Mouse (Mus musculus): ENCODE measurements around the gene Ank3. TPM values are rescaled to one million over a fixed set of nuclear protein-coding genes. Genes with fewer than 3 reads are reported as not detected.

The Ank3 gene
- total and polyA plus RNA-seq, 2 experiments from 2014 or later: 60.1 to 239 TPM

GRCm38 (mm10) chr10:69821245-69821644 is 422.7 kb downstream of the Ank3 start:
- Histone ChIP-seq H3K27ac (no peak overlapping the region), H3K9me3 (ENCODE audit: low read length) (no peaks in the 10 kb centered on the region), H3K4me3 (ENCODE audit: low read length) (no peak overlapping the region), H3K4me2 (ENCODE audit: low read depth, low read length) (no peak overlapping the region), H3K27me3 (ENCODE audit: insufficient read depth, low read length) (no peaks in the 10 kb centered on the region), H3K4me1 (ENCODE audit: insufficient read depth, low read length) (no peaks in the 10 kb centered on the region), H3K36me3 (ENCODE audit: insufficient read depth, low read length) (peaks cover 8% of the 10 kb centered on the region; the same call in 1 of the 2 replicates), H3K9ac (replicated peaks; ENCODE audit: low read length) (no peak overlapping the region)
- DNase-seq (ENCODE audit: low spot score) (no peak), ATAC-seq (no peak)
- 92% methylated on average over 7 of the region's 7 CpGs for WGBS
- no peak for TF ChIP-seq CTCF (IDR thresholded peaks at IDR 0.05; ENCODE audit: low read depth)

GRCm38 (mm10) chr10:69828770-69829169 is 430.2 kb downstream of the Ank3 start:
- H3K4me3 ChIP-seq (ENCODE audit: low read length): no peak overlapping the region
- 91% methylated on average over 2 of the region's 2 CpGs for WGBS
- DNase-seq (ENCODE audit: low spot score): no peak
- H3K9me3 ChIP-seq (ENCODE audit: low read length): no peaks in the 10 kb centered on the region
- no peak for ATAC-seq
- no peaks in the 10 kb centered on the region for H3K27me3 ChIP-seq (ENCODE audit: insufficient read depth, low read length)
- no peak overlapping the region for H3K9ac ChIP-seq (replicated peaks; ENCODE audit: low read length)
- no peak overlapping the region for H3K4me2 ChIP-seq (ENCODE audit: low read depth, low read length)
- no peaks in the 10 kb centered on the region for H3K4me1 ChIP-seq (ENCODE audit: insufficient read depth, low read length)
- TF ChIP-seq CTCF (IDR thresholded peaks at IDR 0.05; ENCODE audit: low read depth): no peak
- H3K36me3 ChIP-seq (ENCODE audit: insufficient read depth, low read length): peaks cover 2% of the 10 kb centered on the region; the same call in 1 of the 2 replicates
- no peak overlapping the region for H3K27ac ChIP-seq

GRCm38 (mm10) chr10:69829236-69829635 is 430.7 kb downstream of the Ank3 start:
- H3K36me3 ChIP-seq (ENCODE audit: insufficient read depth, low read length): no peaks in the 10 kb centered on the region; the same call in 1 of the 2 replicates
- WGBS: 86% methylated on average over 3 of the region's 3 CpGs
- no peaks in the 10 kb centered on the region for H3K4me1 ChIP-seq (ENCODE audit: insufficient read depth, low read length)
- H3K4me3 ChIP-seq (ENCODE audit: low read length): no peak overlapping the region
- H3K27ac ChIP-seq: no peak overlapping the region
- H3K9me3 ChIP-seq (ENCODE audit: low read length): no peaks in the 10 kb centered on the region
- no peak for ATAC-seq
- no peak overlapping the region for H3K4me2 ChIP-seq (ENCODE audit: low read depth, low read length)
- TF ChIP-seq CTCF (IDR thresholded peaks at IDR 0.05; ENCODE audit: low read depth): no peak
- no peaks in the 10 kb centered on the region for H3K27me3 ChIP-seq (ENCODE audit: insufficient read depth, low read length)
- DNase-seq (ENCODE audit: low spot score): no peak
- H3K9ac ChIP-seq (replicated peaks; ENCODE audit: low read length): no peak overlapping the region

- 80% methylated on average over 7 of the region's 7 CpGs for WGBS
- Histone ChIP-seq H3K4me3 (ENCODE audit: low read length) (no peak overlapping the region), H3K9me3 (ENCODE audit: low read length) (no peaks in the 10 kb centered on the region), H3K27ac (no peak overlapping the region), H3K9ac (replicated peaks; ENCODE audit: low read length) (no peak overlapping the region), H3K4me1 (ENCODE audit: insufficient read depth, low read length) (no peaks in the 10 kb centered on the region), H3K36me3 (ENCODE audit: insufficient read depth, low read length) (no peaks in the 10 kb centered on the region; the same call in 1 of the 2 replicates), H3K4me2 (ENCODE audit: low read depth, low read length) (no peak overlapping the region), H3K27me3 (ENCODE audit: insufficient read depth, low read length) (no peaks in the 10 kb centered on the region)
- no peak for TF ChIP-seq CTCF (IDR thresholded peaks at IDR 0.05; ENCODE audit: low read depth)
- DNase-seq (ENCODE audit: low spot score) (no peak), ATAC-seq (no peak)
These were observed 433.0 kb downstream of the Ank3 start for GRCm38 (mm10) chr10:69831568-69831967.

GRCm38 (mm10) chr10:69832241-69832640 is 433.7 kb downstream of the Ank3 start:
- Histone ChIP-seq H3K4me3 (ENCODE audit: low read length) (no peak overlapping the region), H3K36me3 (ENCODE audit: insufficient read depth, low read length) (no peaks in the 10 kb centered on the region; the same call in 1 of the 2 replicates), H3K4me2 (ENCODE audit: low read depth, low read length) (no peak overlapping the region), H3K9ac (replicated peaks; ENCODE audit: low read length) (no peak overlapping the region), H3K27ac (no peak overlapping the region), H3K9me3 (ENCODE audit: low read length) (no peaks in the 10 kb centered on the region), H3K27me3 (ENCODE audit: insufficient read depth, low read length) (no peaks in the 10 kb centered on the region), H3K4me1 (ENCODE audit: insufficient read depth, low read length) (no peaks in the 10 kb centered on the region)
- TF ChIP-seq CTCF (IDR thresholded peaks at IDR 0.05; ENCODE audit: low read depth): no peak
- 75% methylated on average over 4 of the region's 4 CpGs for WGBS
- ATAC-seq (no peak), DNase-seq (ENCODE audit: low spot score) (no peak)

- no peaks in the 10 kb centered on the region; the same call in 1 of the 2 replicates for H3K36me3 ChIP-seq (ENCODE audit: insufficient read depth, low read length)
- 90% methylated on average over 7 of the region's 7 CpGs for WGBS
- DNase-seq (ENCODE audit: low spot score) (no peak), ATAC-seq (no peak)
- H3K4me2 ChIP-seq (ENCODE audit: low read depth, low read length): no peak overlapping the region
- no peak overlapping the region for H3K27ac ChIP-seq
- H3K27me3 ChIP-seq (ENCODE audit: insufficient read depth, low read length): no peaks in the 10 kb centered on the region
- no peak for TF ChIP-seq CTCF (IDR thresholded peaks at IDR 0.05; ENCODE audit: low read depth)
- H3K4me1 ChIP-seq (ENCODE audit: insufficient read depth, low read length): no peaks in the 10 kb centered on the region
- H3K9me3 ChIP-seq (ENCODE audit: low read length): no peaks in the 10 kb centered on the region
- no peak overlapping the region for H3K4me3 ChIP-seq (ENCODE audit: low read length)
- no peak overlapping the region for H3K9ac ChIP-seq (replicated peaks; ENCODE audit: low read length)
These were observed 434.2 kb downstream of the Ank3 start for GRCm38 (mm10) chr10:69832822-69833221.

- no peak overlapping the region for H3K9ac ChIP-seq (replicated peaks; ENCODE audit: low read length)
- H3K27me3 ChIP-seq (ENCODE audit: insufficient read depth, low read length): no peaks in the 10 kb centered on the region
- no peak overlapping the region for H3K4me2 ChIP-seq (ENCODE audit: low read depth, low read length)
- DNase-seq (ENCODE audit: low spot score) (peak; percentile 41), ATAC-seq (no peak)
- H3K27ac ChIP-seq: no peak overlapping the region
- no peaks in the 10 kb centered on the region for H3K9me3 ChIP-seq (ENCODE audit: low read length)
- no peak for TF ChIP-seq CTCF (IDR thresholded peaks at IDR 0.05; ENCODE audit: low read depth)
- WGBS: 30% methylated on average over 4 of the region's 4 CpGs
- H3K36me3 ChIP-seq (ENCODE audit: insufficient read depth, low read length): no peaks in the 10 kb centered on the region; the same call in none of the 2 replicates
- H3K4me1 ChIP-seq (ENCODE audit: insufficient read depth, low read length): no peaks in the 10 kb centered on the region
- no peak overlapping the region for H3K4me3 ChIP-seq (ENCODE audit: low read length)
These were observed 436.1 kb downstream of the Ank3 start for GRCm38 (mm10) chr10:69834700-69835099.
